Mouse (Mus musculus): ENCODE data around the gene Nhlrc1. TPM values are rescaled to one million over a fixed set of nuclear protein-coding genes. Genes with fewer than 3 reads are reported as not detected.

Gene Nhlrc1
- polyA plus RNA-seq, 1 experiment from 2014 or later, result 4.1 TPM

GRCm38 (mm10) chr13:46997355-46997754, 17.3 kb downstream of the Nhlrc1 start:
- no peak overlapping the region for H3K4me2 ChIP-seq
- no peak overlapping the region for H3K4me3 ChIP-seq
- H3K9ac ChIP-seq, result no peak overlapping the region
- peaks cover 3% of the 10 kb centered on the region; the same call in 1 of the 2 replicates for H3K4me1 ChIP-seq
- H3K27me3 ChIP-seq, result no peaks in the 10 kb centered on the region
- no peak for ATAC-seq (ENCODE audit: insufficient number of reproducible peaks, low FRiP score, low TSS enrichment, low read depth)
- 72% methylated on average over 4 of the region's 4 CpGs for WGBS
- no peaks in the 10 kb centered on the region for H3K9me3 ChIP-seq
- no peak overlapping the region for H3K27ac ChIP-seq
- H3K36me3 ChIP-seq, result no peaks in the 10 kb centered on the region

- Histone ChIP-seq H3K27ac (no peak overlapping the region), H3K36me3 (no peaks in the 10 kb centered on the region), H3K9me3 (no peaks in the 10 kb centered on the region), H3K4me1 (peaks cover 3% of the 10 kb centered on the region; the same call in 1 of the 2 replicates), H3K4me2 (no peak overlapping the region), H3K27me3 (no peaks in the 10 kb centered on the region), H3K9ac (no peak overlapping the region), H3K4me3 (no peak overlapping the region)
- ATAC-seq (ENCODE audit: insufficient number of reproducible peaks, low FRiP score, low TSS enrichment, low read depth), result no peak
- 79% methylated on average over 2 of the region's 2 CpGs for WGBS
Observed at GRCm38 (mm10) chr13:46993274-46993551, 21.4 kb downstream of the Nhlrc1 start.

GRCm38 (mm10) chr13:46992516-46993273, 22.0 kb downstream of the Nhlrc1 start:
- Histone ChIP-seq H3K4me1 (peaks cover 3% of the 10 kb centered on the region; the same call in 1 of the 2 replicates), H3K4me2 (no peak overlapping the region), H3K9me3 (no peaks in the 10 kb centered on the region), H3K27ac (no peak overlapping the region), H3K4me3 (no peak overlapping the region), H3K27me3 (no peaks in the 10 kb centered on the region), H3K36me3 (no peaks in the 10 kb centered on the region), H3K9ac (no peak overlapping the region)
- no peak for ATAC-seq (ENCODE audit: insufficient number of reproducible peaks, low FRiP score, low TSS enrichment, low read depth)
- 71% methylated on average over 7 of the region's 7 CpGs for WGBS

- no peak overlapping the region for H3K4me2 ChIP-seq
- WGBS, result 20% methylated on average over 4 of the region's 4 CpGs
- no peaks in the 10 kb centered on the region for H3K27me3 ChIP-seq
- ATAC-seq (ENCODE audit: insufficient number of reproducible peaks, low FRiP score, low TSS enrichment, low read depth), result no peak
- no peaks in the 10 kb centered on the region for H3K9me3 ChIP-seq
- H3K4me3 ChIP-seq, result no peak overlapping the region
- H3K4me1 ChIP-seq, result peaks cover 3% of the 10 kb centered on the region; the same call in 1 of the 2 replicates
- no peak overlapping the region for H3K27ac ChIP-seq
- no peaks in the 10 kb centered on the region for H3K36me3 ChIP-seq
- H3K9ac ChIP-seq, result no peak overlapping the region
Observed at GRCm38 (mm10) chr13:46990376-46991011, 24.2 kb downstream of the Nhlrc1 start.

- H3K27me3 ChIP-seq, result no peaks in the 10 kb centered on the region
- H3K4me2 ChIP-seq, result no peak overlapping the region
- no peaks in the 10 kb centered on the region for H3K4me1 ChIP-seq
- no peaks in the 10 kb centered on the region for H3K36me3 ChIP-seq
- no peaks in the 10 kb centered on the region for H3K9me3 ChIP-seq
- no peak overlapping the region for H3K9ac ChIP-seq
- no peak for ATAC-seq (ENCODE audit: insufficient number of reproducible peaks, low FRiP score, low TSS enrichment, low read depth)
- no peak overlapping the region for H3K4me3 ChIP-seq
- no peak overlapping the region for H3K27ac ChIP-seq
- 78% methylated on average over 8 of the region's 8 CpGs for WGBS
Observed at GRCm38 (mm10) chr13:46987941-46988340, 26.7 kb downstream of the Nhlrc1 start.

- Histone ChIP-seq H3K4me2 (no peak overlapping the region), H3K9me3 (no peaks in the 10 kb centered on the region), H3K27ac (no peak overlapping the region), H3K4me3 (no peak overlapping the region), H3K4me1 (no peaks in the 10 kb centered on the region), H3K36me3 (no peaks in the 10 kb centered on the region), H3K9ac (no peak overlapping the region), H3K27me3 (no peaks in the 10 kb centered on the region)
- no peak for ATAC-seq (ENCODE audit: insufficient number of reproducible peaks, low FRiP score, low TSS enrichment, low read depth)
- 74% methylated on average over 6 of the region's 6 CpGs for WGBS
Observed at GRCm38 (mm10) chr13:46986208-46986607, 28.4 kb downstream of the Nhlrc1 start.

- Histone ChIP-seq H3K4me1 (peaks cover 5% of the 10 kb centered on the region; the same call in 1 of the 2 replicates), H3K4me3 (no peak overlapping the region), H3K36me3 (no peaks in the 10 kb centered on the region), H3K27me3 (no peaks in the 10 kb centered on the region), H3K9ac (no peak overlapping the region), H3K4me2 (no peak overlapping the region), H3K27ac (no peak overlapping the region), H3K9me3 (no peaks in the 10 kb centered on the region)
- no peak for ATAC-seq (ENCODE audit: insufficient number of reproducible peaks, low FRiP score, low TSS enrichment, low read depth)
- WGBS, result 83% methylated on average over 2 of the region's 2 CpGs
Observed at GRCm38 (mm10) chr13:46983878-46984277, 30.8 kb downstream of the Nhlrc1 start.

GRCm38 (mm10) chr13:46979836-46980490, 34.7 kb downstream of the Nhlrc1 start:
- Histone ChIP-seq H3K27ac (no peak overlapping the region), H3K27me3 (no peaks in the 10 kb centered on the region)
- ATAC-seq (ENCODE audit: insufficient number of reproducible peaks, low FRiP score, low TSS enrichment, low read depth), result no peak

GRCm38 (mm10) chr13:46976532-46976931, 38.1 kb downstream of the Nhlrc1 start:
- 79% methylated on average over 7 of the region's 7 CpGs for WGBS
- no peak for ATAC-seq (ENCODE audit: insufficient number of reproducible peaks, low FRiP score, low TSS enrichment, low read depth)

More at GRCm38 (mm10) chr13:46979836-46980490, 34.7 kb downstream of the Nhlrc1 start:
- Histone ChIP-seq H3K4me3 (no peak overlapping the region), H3K4me2 (no peak overlapping the region), H3K9me3 (no peaks in the 10 kb centered on the region), H3K9ac (no peak overlapping the region), H3K36me3 (no peaks in the 10 kb centered on the region), H3K4me1 (peaks cover 5% of the 10 kb centered on the region; the same call in 1 of the 2 replicates)
- 40% methylated on average over 13 of the region's 13 CpGs for WGBS

GRCm38 (mm10) chr13:46975930-46976329, 38.7 kb downstream of the Nhlrc1 start:
- no peak overlapping the region for H3K9ac ChIP-seq
- H3K27ac ChIP-seq, result no peak overlapping the region
- no peaks in the 10 kb centered on the region for H3K36me3 ChIP-seq
- H3K4me1 ChIP-seq, result peaks cover 5% of the 10 kb centered on the region; the same call in 1 of the 2 replicates
- no peak overlapping the region for H3K4me2 ChIP-seq
- no peak for ATAC-seq (ENCODE audit: insufficient number of reproducible peaks, low FRiP score, low TSS enrichment, low read depth)
- H3K27me3 ChIP-seq, result no peaks in the 10 kb centered on the region
- H3K4me3 ChIP-seq, result no peak overlapping the region
- 57% methylated on average over 4 of the region's 4 CpGs for WGBS
- no peaks in the 10 kb centered on the region for H3K9me3 ChIP-seq

More at GRCm38 (mm10) chr13:46976532-46976931, 38.1 kb downstream of the Nhlrc1 start:
- H3K4me1 ChIP-seq, result peaks cover 5% of the 10 kb centered on the region; the same call in 1 of the 2 replicates
- H3K9ac ChIP-seq, result no peak overlapping the region
- no peak overlapping the region for H3K27ac ChIP-seq
- no peak overlapping the region for H3K4me3 ChIP-seq
- no peaks in the 10 kb centered on the region for H3K27me3 ChIP-seq
- no peak overlapping the region for H3K4me2 ChIP-seq
- H3K36me3 ChIP-seq, result no peaks in the 10 kb centered on the region
- H3K9me3 ChIP-seq, result no peaks in the 10 kb centered on the region

GRCm38 (mm10) chr13:46975031-46975551, 39.6 kb downstream of the Nhlrc1 start:
- H3K27ac ChIP-seq, result no peak overlapping the region

More at GRCm38 (mm10) chr13:46975031-46975551, 39.6 kb downstream of the Nhlrc1 start:
- no peak overlapping the region for H3K4me3 ChIP-seq
- WGBS, result 73% methylated on average over 14 of the region's 14 CpGs
- H3K36me3 ChIP-seq, result no peaks in the 10 kb centered on the region
- ATAC-seq (ENCODE audit: insufficient number of reproducible peaks, low FRiP score, low TSS enrichment, low read depth), result no peak
- no peak overlapping the region for H3K9ac ChIP-seq
- peaks cover 4% of the 10 kb centered on the region; the same call in 1 of the 2 replicates for H3K4me1 ChIP-seq
- H3K27me3 ChIP-seq, result no peaks in the 10 kb centered on the region
- H3K9me3 ChIP-seq, result no peaks in the 10 kb centered on the region
- H3K4me2 ChIP-seq, result no peak overlapping the region

Measured in limb, embryonic 15.5 days (tissue).